Mouse (Mus musculus) neural tube, embryonic 11.5 days (tissue): ENCODE results near the gene Nxnl2. TPM values are rescaled to one million over a fixed set of nuclear protein-coding genes. Genes with fewer than 3 reads are reported as not detected.

ENCODE experiments used
- ATAC-seq: fragments of 200-750 bp; cut with Nextera tagmentation; 2 replicates; pipeline ENCODE4 v1.8.0; 2017; ENCODE audit warnings: moderate number of reproducible peaks, mild to moderate bottlenecking, moderate TSS enrichment, moderate library complexity; ENCODE audit not compliant: insufficient read depth, low FRiP score, low TSS enrichment
- DNase-seq: peaks from one replicate; pipeline ENCODE4 v3.0.0-alpha.2; 2015; ENCODE audit warnings: low spot score
- H3K27ac ChIP-seq: fragments of 300-500 bp; sonication (generic); 2 replicates; pipeline ENCODE4 v1.5.1; 2014; ENCODE audit warnings: low read depth, mild to moderate bottlenecking, low read length
- H3K27me3 ChIP-seq: fragments of 300-500 bp; sonication (generic); 2 replicates; pipeline ENCODE4 v1.6.1; 2014; ENCODE audit warnings: mild to moderate bottlenecking, low read length, mixed read lengths; ENCODE audit not compliant: control insufficient read depth, insufficient read depth
- H3K36me3 ChIP-seq: fragments of 300-500 bp; sonication (generic); 2 replicates; pipeline ENCODE4 v1.6.1; 2014; ENCODE audit warnings: mild to moderate bottlenecking, low read length, moderate library complexity, mixed read lengths; ENCODE audit not compliant: control insufficient read depth, insufficient read depth
- H3K4me1 ChIP-seq: fragments of 300-500 bp; sonication (generic); 2 replicates; pipeline ENCODE4 v1.6.1; 2014; ENCODE audit warnings: low read length, mixed read lengths; ENCODE audit not compliant: control insufficient read depth, insufficient read depth
- H3K4me2 ChIP-seq: fragments of 300-500 bp; sonication (generic); 2 replicates; pipeline ENCODE4 v1.6.1; 2014; ENCODE audit warnings: low read depth, mild to moderate bottlenecking, moderate library complexity
- H3K4me3 ChIP-seq: fragments of 300-500 bp; sonication (generic); 2 replicates; pipeline ENCODE4 v1.5.1; 2014; ENCODE audit warnings: low read depth, low read length
- H3K9ac ChIP-seq: fragments of 300-500 bp; sonication (generic); 2 replicates; pipeline ENCODE4 v1.6.1; 2014; ENCODE audit warnings: mild to moderate bottlenecking, low read length
- H3K9me3 ChIP-seq: fragments of 300-500 bp; sonication (generic); 2 replicates; pipeline ENCODE4 v1.6.1; 2016; ENCODE audit warnings: low read length; ENCODE audit not compliant: control insufficient read depth
- WGBS: fragments of 180-500 bp; shearing (Covaris S2); extraction: QIAGEN DNeasy Blood & Tissue Kit; methylation state at CpG from one replicate; pipeline ENCODE4 v1.1.7; 2014; 5-methylcytosine and 5-hydroxymethylcytosine counted together
- polyA plus RNA-seq: library from polyadenylated mRNA; unstranded; fragments of >200 nt; fragmentation: Nextera tagmentation; extraction: Ambion mirVana; gene quantifications from 2 replicates; pipeline ENCODE4 v1.2.1, GENCODE M21; 2014

Nxnl2 gene
- polyA plus RNA-seq, 1 experiment from 2014 or later, result 0.50 TPM

DNA sequence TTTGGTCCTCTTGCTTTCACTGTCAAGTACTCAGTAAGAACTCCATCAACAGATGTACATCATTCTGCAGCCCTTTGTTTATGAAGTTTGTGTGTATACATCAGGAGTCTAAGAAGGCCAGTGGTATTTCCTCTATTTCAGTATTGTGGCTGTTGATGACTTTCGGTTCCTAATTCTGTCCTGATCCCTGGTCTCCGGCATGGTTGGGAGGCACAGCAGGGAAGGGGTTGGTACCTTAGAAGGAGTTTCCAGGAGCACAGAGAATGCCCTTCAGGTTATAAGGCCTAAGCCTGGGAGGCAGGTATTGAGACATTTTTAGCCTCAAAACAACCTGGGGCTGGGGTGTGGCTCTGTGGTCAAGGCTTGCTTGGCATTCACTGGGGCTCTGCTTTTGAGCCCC, 9.2 kb upstream of the Nxnl2 start:
- H3K9me3 ChIP-seq, result no peaks in the 10 kb centered on the region
- no peak overlapping the region for H3K9ac ChIP-seq
- no peak overlapping the region for H3K4me2 ChIP-seq
- H3K4me1 ChIP-seq, result no peaks in the 10 kb centered on the region
- no peak overlapping the region for H3K27ac ChIP-seq
- no peaks in the 10 kb centered on the region for H3K27me3 ChIP-seq
- H3K4me3 ChIP-seq, result no peak overlapping the region
- 89% methylated on average over 2 of the region's 2 CpGs for WGBS
- DNase-seq (no peak), ATAC-seq (no peak)
- peaks cover 2% of the 10 kb centered on the region; the same call in 1 of the 2 replicates for H3K36me3 ChIP-seq

DNA sequence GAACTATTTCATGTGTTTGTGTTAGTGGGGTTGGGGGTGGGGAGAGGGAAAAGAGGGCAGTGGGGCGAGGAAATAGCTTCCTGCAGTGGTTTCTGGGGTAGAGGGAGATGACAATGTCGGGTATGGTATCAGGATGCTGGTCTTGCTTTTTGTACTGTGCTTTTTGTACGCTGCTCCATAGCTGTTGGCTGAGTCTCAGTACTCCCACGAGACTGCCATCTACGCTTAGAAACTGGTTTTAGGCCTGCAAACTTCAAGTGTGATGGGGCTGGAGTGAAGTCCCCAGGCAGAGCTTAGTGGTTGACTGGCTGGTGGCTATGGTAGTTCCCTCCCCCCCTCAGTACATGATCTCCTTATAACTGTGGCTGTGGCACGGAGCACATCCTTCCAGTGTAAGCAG, 8.6 kb upstream of the Nxnl2 start:
- ATAC-seq, result no peak
- H3K4me1 ChIP-seq, result no peaks in the 10 kb centered on the region
- WGBS, result 87% methylated on average over 6 of the region's 6 CpGs
- H3K9ac ChIP-seq, result no peak overlapping the region
- no peaks in the 10 kb centered on the region for H3K27me3 ChIP-seq
- H3K27ac ChIP-seq, result no peak overlapping the region
- no peak for DNase-seq
- H3K9me3 ChIP-seq, result no peaks in the 10 kb centered on the region
- H3K4me3 ChIP-seq, result no peak overlapping the region
- H3K36me3 ChIP-seq, result peaks cover 2% of the 10 kb centered on the region; the same call in 1 of the 2 replicates
- H3K4me2 ChIP-seq, result no peak overlapping the region

DNA sequence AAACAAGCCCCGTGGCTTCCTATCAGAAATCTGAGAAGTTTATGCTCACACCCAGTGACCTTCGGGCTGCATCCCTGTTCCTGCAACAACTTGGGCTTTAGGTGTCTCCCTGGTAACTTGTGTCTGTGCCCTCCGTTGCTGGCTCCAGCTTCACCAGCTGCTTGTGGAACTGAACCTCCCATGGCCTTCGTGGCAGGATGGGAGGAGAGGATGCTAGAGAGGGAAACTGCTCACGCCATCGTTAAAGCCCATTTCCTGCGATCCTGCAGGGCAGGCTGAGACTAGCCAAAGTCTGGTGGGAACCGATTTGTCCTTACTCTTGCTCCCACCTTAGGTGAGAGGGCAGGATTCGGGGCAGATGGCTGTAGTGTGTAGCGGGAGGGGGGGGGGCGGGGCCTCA, 4.1 kb upstream of the Nxnl2 start:
- Histone ChIP-seq H3K27ac (no peak overlapping the region), H3K4me3 (no peak overlapping the region), H3K4me2 (no peak overlapping the region), H3K36me3 (no peaks in the 10 kb centered on the region), H3K9ac (no peak overlapping the region), H3K27me3 (peaks cover 2% of the 10 kb centered on the region; the same call in 1 of the 2 replicates), H3K4me1 (peaks cover 7% of the 10 kb centered on the region; the same call in 1 of the 2 replicates), H3K9me3 (no peaks in the 10 kb centered on the region)
- no peak for DNase-seq
- WGBS, result 70% methylated on average over 11 of the region's 11 CpGs
- no peak for ATAC-seq

DNA sequence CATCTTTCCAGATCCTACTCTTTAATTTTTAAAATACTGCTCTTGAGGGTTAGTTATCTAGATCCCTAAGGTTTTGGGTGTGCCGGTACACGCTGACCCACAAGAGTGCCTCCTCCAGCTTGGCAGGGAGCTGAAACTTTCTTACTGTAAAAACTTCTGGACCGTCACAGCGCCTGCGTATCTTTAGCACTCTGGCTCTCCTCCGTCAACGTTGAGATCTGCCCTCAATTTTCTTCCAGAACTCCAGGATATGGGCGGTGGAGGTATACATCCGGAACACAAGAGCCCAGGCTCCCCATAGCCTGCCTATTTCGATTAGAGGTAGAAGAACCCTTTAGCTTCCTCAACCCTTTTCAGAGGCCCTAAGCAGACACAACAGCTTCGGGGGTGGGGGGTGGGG, 607 bp upstream of the Nxnl2 start:
- no peaks in the 10 kb centered on the region for H3K9me3 ChIP-seq
- H3K4me1 ChIP-seq, result peaks cover 7% of the 10 kb centered on the region; the same call in 1 of the 2 replicates
- H3K4me3 ChIP-seq, result no peak overlapping the region; the same call in 1 of the 2 replicates
- ATAC-seq (no peak), DNase-seq (no peak)
- WGBS, result 42% methylated on average over 11 of the region's 11 CpGs
- no peak overlapping the region for H3K27ac ChIP-seq
- no peaks in the 10 kb centered on the region for H3K36me3 ChIP-seq
- H3K9ac ChIP-seq, result no peak overlapping the region
- peaks cover 2% of the 10 kb centered on the region; the same call in 1 of the 2 replicates for H3K27me3 ChIP-seq
- H3K4me2 ChIP-seq, result peak overlapping the region; percentile 69

DNA sequence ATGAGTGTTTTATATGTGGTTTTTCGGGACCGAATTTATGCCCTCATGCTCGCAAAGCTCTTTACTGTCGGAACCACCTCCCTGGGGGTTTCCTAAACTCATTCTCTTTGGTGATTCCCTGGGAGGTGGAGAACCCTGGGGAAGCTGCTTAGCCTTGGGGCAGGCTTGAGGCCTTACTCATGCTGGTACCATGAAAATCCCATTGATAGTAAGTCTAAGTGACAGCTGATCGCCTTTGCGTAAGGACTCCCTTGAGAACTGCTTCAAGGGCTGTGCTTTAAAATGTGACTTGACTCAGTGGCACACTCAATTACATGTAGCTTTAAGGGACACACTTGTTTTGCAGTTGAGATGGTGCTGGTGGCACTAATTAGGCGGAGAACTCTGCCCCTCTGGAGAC, 1.8 kb downstream of the Nxnl2 start:
- Histone ChIP-seq H3K9me3 (no peaks in the 10 kb centered on the region), H3K27me3 (peaks cover 2% of the 10 kb centered on the region; the same call in 1 of the 2 replicates), H3K4me2 (no peak overlapping the region), H3K9ac (no peak overlapping the region), H3K36me3 (no peaks in the 10 kb centered on the region), H3K4me1 (peaks cover 7% of the 10 kb centered on the region; the same call in 1 of the 2 replicates), H3K4me3 (no peak overlapping the region), H3K27ac (no peak overlapping the region)
- ATAC-seq (no peak), DNase-seq (no peak)
- WGBS, result 88% methylated on average over 7 of the region's 7 CpGs

DNA sequence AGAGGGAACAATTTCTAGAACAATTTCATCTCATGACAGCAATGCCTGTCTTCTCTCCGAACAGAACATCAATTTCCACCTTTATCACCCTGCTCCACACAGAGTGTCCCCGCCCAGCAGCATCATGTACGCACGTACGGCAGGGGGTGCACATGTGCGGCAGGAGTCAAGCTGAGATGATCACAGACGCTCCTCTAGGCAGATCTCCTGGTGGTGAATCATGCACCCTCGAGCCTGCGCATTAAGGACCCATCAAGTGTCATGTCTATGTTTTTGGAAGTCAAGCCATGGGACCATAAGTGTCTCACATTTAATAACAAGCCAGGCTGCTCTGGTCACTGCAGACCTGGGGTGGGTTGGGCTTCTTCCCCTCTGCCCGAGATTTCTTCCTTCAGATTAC, 8.1 kb downstream of the Nxnl2 start:
- Histone ChIP-seq H3K27me3 (no peaks in the 10 kb centered on the region), H3K27ac (no peak overlapping the region), H3K4me2 (no peak overlapping the region), H3K4me3 (no peak overlapping the region), H3K9me3 (no peaks in the 10 kb centered on the region), H3K9ac (no peak overlapping the region), H3K36me3 (no peaks in the 10 kb centered on the region), H3K4me1 (no peaks in the 10 kb centered on the region)
- DNase-seq (no peak), ATAC-seq (no peak)
- WGBS, result 83% methylated on average over 10 of the region's 10 CpGs

DNA sequence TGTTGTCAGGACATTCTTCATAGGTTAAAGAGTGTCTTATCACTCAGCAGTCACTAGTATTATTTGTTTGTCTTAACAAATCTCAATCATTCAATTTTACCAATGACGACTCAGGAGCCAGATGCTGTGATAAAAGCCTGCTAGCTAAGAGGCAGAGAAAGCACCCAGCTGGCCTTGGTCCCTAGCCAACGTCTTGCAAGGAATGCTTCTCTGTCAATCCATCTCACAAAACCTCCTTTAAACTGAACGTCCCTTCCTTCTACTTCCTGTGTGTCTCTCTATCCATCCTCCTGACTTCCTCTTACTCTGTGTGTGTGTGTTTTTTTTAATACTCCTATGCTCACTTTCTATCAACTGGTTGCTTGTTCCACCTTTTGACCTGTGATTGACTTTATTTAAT, 8.5 kb downstream of the Nxnl2 start:
- Histone ChIP-seq H3K4me1 (no peaks in the 10 kb centered on the region), H3K4me3 (no peak overlapping the region), H3K27me3 (no peaks in the 10 kb centered on the region), H3K4me2 (no peak overlapping the region), H3K27ac (no peak overlapping the region), H3K9ac (no peak overlapping the region), H3K36me3 (no peaks in the 10 kb centered on the region), H3K9me3 (no peaks in the 10 kb centered on the region)
- WGBS, result 74% methylated on average over 3 of the region's 3 CpGs
- DNase-seq (no peak), ATAC-seq (no peak)

DNA sequence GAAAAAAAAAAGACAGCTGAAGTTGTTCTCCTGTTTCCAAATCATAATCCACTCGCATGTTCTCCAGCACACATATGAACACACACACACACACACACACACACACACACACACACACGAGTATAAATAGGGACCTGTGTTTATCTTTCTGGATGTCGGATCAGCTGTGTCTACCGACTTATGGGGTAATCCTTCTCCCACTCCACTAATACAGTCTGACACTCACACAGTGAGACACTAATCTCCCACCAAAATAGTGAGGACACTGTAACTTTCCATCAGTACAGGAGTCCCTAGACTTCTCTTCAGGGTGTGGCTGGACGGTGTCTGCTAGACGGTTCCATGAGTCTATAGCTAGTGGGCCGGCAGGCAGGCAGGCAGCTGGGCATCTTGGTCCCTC, 11.4 kb downstream of the Nxnl2 start:
- Histone ChIP-seq H3K27me3 (no peaks in the 10 kb centered on the region), H3K9me3 (no peaks in the 10 kb centered on the region), H3K36me3 (no peaks in the 10 kb centered on the region), H3K4me2 (no peak overlapping the region), H3K4me3 (no peak overlapping the region), H3K4me1 (no peaks in the 10 kb centered on the region), H3K27ac (no peak overlapping the region), H3K9ac (no peak overlapping the region)
- ATAC-seq (no peak), DNase-seq (no peak)
- WGBS, result 82% methylated on average over 7 of the region's 7 CpGs

DNA sequence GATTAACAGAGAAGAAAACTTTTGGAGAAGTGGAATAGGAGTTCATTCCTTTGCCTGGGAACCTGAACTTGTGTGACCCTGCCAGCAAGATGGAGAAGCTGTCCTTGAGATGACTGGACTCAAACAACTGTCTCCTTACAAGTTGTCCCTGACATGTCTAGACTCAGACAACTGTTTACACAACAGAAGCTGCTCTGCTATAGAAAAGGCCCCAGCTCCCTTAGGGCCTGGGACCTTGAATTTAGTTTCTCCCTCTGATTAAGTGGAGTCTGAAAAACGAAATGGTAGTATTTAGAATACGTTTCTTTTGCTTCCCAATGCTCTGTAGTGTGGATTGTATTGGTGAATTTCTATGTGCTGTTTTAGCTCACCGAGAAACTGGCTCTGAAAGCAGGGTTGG, 14.1 kb downstream of the Nxnl2 start:
- H3K4me1 ChIP-seq, result no peaks in the 10 kb centered on the region
- WGBS, result 85% methylated on average over 3 of the region's 3 CpGs
- no peak for ATAC-seq
- no peaks in the 10 kb centered on the region for H3K9me3 ChIP-seq
- no peak overlapping the region for H3K4me2 ChIP-seq
- no peak overlapping the region for H3K9ac ChIP-seq
- no peaks in the 10 kb centered on the region for H3K36me3 ChIP-seq
- no peak overlapping the region for H3K4me3 ChIP-seq
- no peaks in the 10 kb centered on the region for H3K27me3 ChIP-seq
- DNase-seq, result no peak
- H3K27ac ChIP-seq, result no peak overlapping the region
